Mouse (Mus musculus): ENCODE measurements at regions not wholly inside any gene's neighbourhood (a gene's known extent, or its start where the extent isn't known, plus 50 kb on each side); places are given as distances from the start of the nearest gene placed in this dataset.

DNA sequence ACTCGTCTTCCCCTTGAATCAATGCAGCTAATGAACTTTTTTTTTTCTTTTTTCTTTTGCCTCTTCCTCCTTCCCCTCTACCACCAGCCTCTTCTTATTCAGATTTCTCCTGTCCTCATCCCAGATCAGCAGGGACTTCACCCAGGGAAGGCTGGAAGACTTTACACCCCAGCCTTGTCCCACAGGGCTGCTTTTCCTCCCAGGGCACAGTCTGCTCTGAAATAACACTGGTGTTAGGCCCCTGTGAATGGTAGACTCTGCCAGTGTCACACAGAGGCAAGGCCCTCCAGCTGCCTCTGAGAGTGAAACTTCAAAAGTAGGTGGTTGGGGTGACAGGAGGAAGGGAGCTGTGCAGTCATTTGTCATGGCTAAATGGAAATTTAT lies 85.5 kb downstream of the 4930564D02Rik start:
- TF ChIP-seq MAFK (IDR thresholded peaks at IDR 0.05; ENCODE audit: insufficient read depth, low read depth, low read length) (no peak), ZNF384 (IDR thresholded peaks at IDR 0.05; ENCODE audit: low read depth, low read length) (no peak), ZC3H11A (IDR thresholded peaks at IDR 0.05; ENCODE audit: borderline replicate concordance, low read depth, low read length) (no peak)
